Mouse (Mus musculus) ovary, postnatal 36 days (tissue): ENCODE measurements around the gene St6galnac3.
"Not testable (repeated sequence)": the region's sequence is repeated elsewhere in the genome, so short reads cannot be mapped to it uniquely, and the experiment has no call there.

Experiments
- DNase-seq: peaks from one replicate; pipeline ENCODE4 v3.0.0; 2022; ENCODE audit warnings: low spot score, mixed read lengths

St6galnac3 gene

GRCm38 (mm10) chr3:153724701-153725668 is at the start of gene St6galnac3:
Gene St6galnac3 (minus strand): TSS chr3:153725174.
- peak; percentile 79 for DNase-seq

GRCm38 (mm10) chr3:153774568-153774967 is 49.6 kb upstream of the St6galnac3 start:
- no peak for DNase-seq

- DNase-seq = no peak
These were observed 46.5 kb upstream of the St6galnac3 start for GRCm38 (mm10) chr3:153771479-153771878.

- DNase-seq = no peak
These were observed 45.6 kb upstream of the St6galnac3 start for GRCm38 (mm10) chr3:153770573-153770972.

GRCm38 (mm10) chr3:153769220-153769619 is 44.2 kb upstream of the St6galnac3 start:
- DNase-seq = no peak

GRCm38 (mm10) chr3:153765171-153765570 is 40.2 kb upstream of the St6galnac3 start:
- DNase-seq = no peak

- DNase-seq = no peak
These were observed 39.8 kb upstream of the St6galnac3 start for GRCm38 (mm10) chr3:153764760-153765159.

GRCm38 (mm10) chr3:153761171-153761570 is 36.2 kb upstream of the St6galnac3 start:
- DNase-seq = no peak

- DNase-seq = no peak
These were observed 34.3 kb upstream of the St6galnac3 start for GRCm38 (mm10) chr3:153759269-153759668.

GRCm38 (mm10) chr3:153756500-153756996 is 31.6 kb upstream of the St6galnac3 start:
- DNase-seq = no peak

GRCm38 (mm10) chr3:153755785-153756326 is 30.9 kb upstream of the St6galnac3 start:
- not testable (repeated sequence) for DNase-seq

- DNase-seq = no peak
These were observed 26.5 kb upstream of the St6galnac3 start for GRCm38 (mm10) chr3:153751435-153751834.

GRCm38 (mm10) chr3:153749359-153749758 is 24.4 kb upstream of the St6galnac3 start:
- DNase-seq = no peak

GRCm38 (mm10) chr3:153748293-153748692 is 23.3 kb upstream of the St6galnac3 start:
- no peak for DNase-seq

- no peak for DNase-seq
These were observed 20.1 kb upstream of the St6galnac3 start for GRCm38 (mm10) chr3:153745099-153745498.

- DNase-seq = no peak
These were observed 19.5 kb upstream of the St6galnac3 start for GRCm38 (mm10) chr3:153744447-153744846.

GRCm38 (mm10) chr3:153741800-153742199 is 16.8 kb upstream of the St6galnac3 start:
- no peak for DNase-seq

- no peak for DNase-seq
These were observed 14.4 kb upstream of the St6galnac3 start for GRCm38 (mm10) chr3:153739351-153739750.

GRCm38 (mm10) chr3:153738421-153738820 is 13.4 kb upstream of the St6galnac3 start:
- DNase-seq = no peak

GRCm38 (mm10) chr3:153736756-153737280 is 11.8 kb upstream of the St6galnac3 start:
- DNase-seq = no peak

- no peak for DNase-seq
These were observed 11.0 kb upstream of the St6galnac3 start for GRCm38 (mm10) chr3:153735796-153736549.

- DNase-seq = no peak
These were observed 9.8 kb upstream of the St6galnac3 start for GRCm38 (mm10) chr3:153734741-153735140.
